Mouse (Mus musculus): Measurements from ENCODE around the gene Cd79a. TPM values are rescaled to one million over a fixed set of nuclear protein-coding genes. Genes with fewer than 3 reads are reported as not detected.

Cd79a gene
- 0.25 and 0.55 TPM in 2 replicates for polyA plus RNA-seq (2016; fragmentation: Nextera tagmentation; extraction: Ambion mirVana)

DNA sequence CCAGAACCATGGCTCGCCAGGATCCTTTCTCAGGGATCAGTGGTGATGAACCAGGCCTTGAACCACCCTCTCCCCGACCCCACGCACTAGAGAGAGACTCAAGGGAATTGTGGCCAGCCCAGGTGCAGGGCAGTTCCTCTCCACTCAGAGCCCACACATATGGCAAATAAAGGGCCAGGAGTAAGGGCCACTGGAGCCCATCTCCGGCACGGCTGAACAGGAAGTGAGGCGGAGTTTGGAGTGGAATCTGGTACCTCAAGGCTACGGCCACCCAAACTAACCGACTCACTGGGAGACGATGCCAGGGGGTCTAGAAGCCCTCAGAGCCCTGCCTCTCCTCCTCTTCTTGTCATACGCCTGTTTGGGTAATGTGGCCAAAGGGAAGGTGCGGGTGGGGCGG is at the start of gene Cd79a:
TSS of gene Cd79a (plus strand) at position 158 of the 400 bp plus-strand sequence.
- Histone ChIP-seq H3K4me3 (no peak within 1 kb of the TSS), H3K27me3 (ENCODE audit: poor library complexity, severe bottlenecking) (no peaks in the 10 kb centered on the region), H3K36me3 (replicated peaks) (peaks cover 5% of the 10 kb centered on the region; the same call in 1 of the 2 replicates), H3K4me1 (peaks cover 6% of the 10 kb centered on the region), H3K9me3 (no peaks in the 10 kb centered on the region), H3K27ac (no peak within 1 kb of the TSS)
- WGBS, result 80% methylated on average over 12 of the region's 12 CpGs
- no peak for DNase-seq (ENCODE audit: extremely low spot score, low spot score)

DNA sequence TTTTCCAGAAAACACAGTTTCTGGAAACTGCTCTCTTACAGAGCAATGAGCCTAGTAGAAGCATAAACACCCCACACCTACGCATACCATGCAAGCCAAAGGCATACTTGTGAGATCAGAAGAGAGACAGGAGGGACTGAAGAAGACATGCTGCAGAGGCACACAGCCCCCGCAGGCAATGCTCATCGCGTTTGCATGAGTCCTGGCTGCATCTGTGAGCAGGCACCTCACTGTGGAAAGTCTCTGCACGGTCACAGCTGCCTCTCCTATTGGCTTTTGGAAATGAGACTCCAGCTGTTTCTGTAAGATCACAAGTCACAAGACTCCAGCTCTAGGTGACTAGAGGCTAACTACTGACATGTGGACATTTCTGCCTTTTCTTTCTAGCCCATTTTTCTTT is 47.0 kb upstream of the Cd79a start:
- H3K9me3 ChIP-seq, result no peaks in the 10 kb centered on the region
- H3K4me1 ChIP-seq, result peaks cover 30% of the 10 kb centered on the region
- H3K4me3 ChIP-seq, result no peak overlapping the region
- no peak for DNase-seq (ENCODE audit: extremely low spot score, low spot score)
- H3K27me3 ChIP-seq (ENCODE audit: poor library complexity, severe bottlenecking), result no peaks in the 10 kb centered on the region
- H3K27ac ChIP-seq, result no peak overlapping the region
- H3K36me3 ChIP-seq (replicated peaks), result no peaks in the 10 kb centered on the region
- 34% methylated on average over 5 of the region's 5 CpGs for WGBS

DNA sequence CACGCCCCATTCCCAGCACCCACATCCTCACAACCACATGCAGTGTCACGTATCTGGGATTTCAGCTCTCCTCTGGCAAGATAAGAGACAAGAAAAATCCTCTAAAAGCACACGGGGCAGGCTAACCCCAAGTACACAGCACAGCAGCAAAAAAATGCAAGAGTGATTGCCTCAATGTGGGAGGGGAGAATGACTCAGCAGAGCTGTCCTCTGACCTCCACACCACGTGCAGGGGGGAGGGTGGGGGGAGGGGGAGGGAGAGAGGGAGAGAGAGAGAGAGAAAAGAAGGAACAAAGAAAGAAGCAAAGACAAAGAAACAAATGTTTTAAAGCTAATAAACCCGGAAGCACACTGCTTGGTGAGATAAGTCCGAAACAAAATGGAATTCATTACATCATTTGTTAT is 46.3 kb upstream of the Cd79a start:
- peaks cover 28% of the 10 kb centered on the region for H3K4me1 ChIP-seq
- no peaks in the 10 kb centered on the region for H3K27me3 ChIP-seq (ENCODE audit: poor library complexity, severe bottlenecking)
- no peak overlapping the region for H3K4me3 ChIP-seq
- H3K9me3 ChIP-seq, result no peaks in the 10 kb centered on the region
- no peaks in the 10 kb centered on the region for H3K36me3 ChIP-seq (replicated peaks)
- DNase-seq (ENCODE audit: extremely low spot score, low spot score), result no peak
- H3K27ac ChIP-seq, result 0 out of 2 replicates have a peak overlapping the region, but pooled peaks have one; percentile 52
- WGBS, result 42% methylated on average over 6 of the region's 6 CpGs

DNA sequence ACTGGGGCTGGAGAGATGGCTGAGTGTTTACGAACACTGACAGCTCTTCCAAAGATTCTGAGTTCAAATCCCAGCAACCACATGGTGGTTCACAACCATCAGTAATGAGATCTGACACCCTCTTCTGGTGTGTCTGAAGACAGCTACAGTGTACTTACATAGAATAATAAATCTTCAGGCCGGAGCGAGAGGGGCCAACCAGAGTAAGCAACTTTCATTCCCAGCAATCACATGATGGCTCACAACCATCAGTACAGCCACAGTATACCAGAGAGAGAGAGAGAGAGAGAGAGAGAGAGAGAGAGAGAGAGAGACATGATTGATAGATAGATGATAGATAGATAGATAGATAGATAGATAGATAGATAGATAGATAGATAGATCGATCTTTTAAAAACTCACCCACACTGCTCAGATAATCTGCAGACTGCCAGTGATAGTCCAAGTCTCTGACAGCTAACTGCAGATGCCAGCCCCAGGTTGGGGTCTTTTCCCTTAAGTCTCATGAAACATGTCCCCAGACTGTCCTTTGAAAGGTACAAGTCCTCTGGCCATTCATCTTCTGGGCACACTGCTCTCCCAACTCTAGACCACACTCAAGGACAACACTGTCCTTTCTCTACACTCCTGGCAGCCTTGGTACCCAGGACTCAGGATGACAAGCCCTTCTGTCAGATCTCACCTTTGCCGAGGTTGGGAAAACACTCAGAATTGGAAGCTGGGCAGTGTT is 45.4 kb upstream of the Cd79a start:
- Histone ChIP-seq H3K27me3 (ENCODE audit: poor library complexity, severe bottlenecking) (no peaks in the 10 kb centered on the region), H3K27ac (peak overlapping the region; percentile 52), H3K4me1 (peaks cover 24% of the 10 kb centered on the region), H3K36me3 (replicated peaks) (no peaks in the 10 kb centered on the region), H3K9me3 (no peaks in the 10 kb centered on the region), H3K4me3 (0 out of 2 replicates have a peak overlapping the region, but pooled peaks have one; percentile 12)
- DNase-seq (ENCODE audit: extremely low spot score, low spot score), result no peak
- whole genome bisulfite sequencing, result 92% methylated on average over 5 of the region's 5 CpGs

DNA sequence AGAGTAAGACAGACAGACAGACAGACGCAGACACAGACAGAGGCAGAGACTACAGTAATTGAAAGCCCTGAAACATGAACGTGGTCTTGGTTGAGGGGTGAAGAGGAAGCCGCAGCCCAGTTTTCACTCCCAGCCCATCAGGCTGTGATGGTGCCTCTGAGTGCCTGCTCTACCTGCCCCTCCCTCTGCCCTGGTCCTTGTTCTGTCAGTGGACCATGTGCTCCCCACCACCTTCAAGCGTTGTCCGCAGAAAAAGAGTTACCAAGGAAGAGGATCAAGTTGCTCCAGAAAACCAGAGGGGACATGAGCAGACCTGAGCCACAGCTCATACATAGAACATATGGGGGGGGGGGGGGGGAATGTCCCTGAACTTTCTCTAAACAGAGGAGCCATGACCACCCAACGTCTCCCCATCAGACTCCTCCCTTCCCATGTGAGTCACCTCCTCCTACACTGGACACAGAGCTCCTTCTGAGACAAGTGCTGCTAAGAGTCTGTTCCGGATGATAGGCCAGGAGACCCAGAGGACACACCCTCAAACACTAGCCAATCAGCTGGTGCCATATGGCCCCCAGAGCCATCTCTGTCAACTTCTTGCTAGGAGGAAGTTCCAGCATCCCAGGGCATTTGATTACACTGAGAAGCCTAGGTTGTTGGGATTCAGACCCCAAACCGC is 44.5 kb upstream of the Cd79a start:
- Histone ChIP-seq H3K27me3 (ENCODE audit: poor library complexity, severe bottlenecking) (no peaks in the 10 kb centered on the region), H3K9me3 (no peaks in the 10 kb centered on the region), H3K36me3 (replicated peaks) (no peaks in the 10 kb centered on the region), H3K27ac (peak overlapping the region; percentile 26; the same call in 1 of the 2 replicates), H3K4me1 (peaks cover 27% of the 10 kb centered on the region), H3K4me3 (no peak overlapping the region)
- 80% methylated on average over 8 of the region's 8 CpGs for WGBS
- DNase-seq (ENCODE audit: extremely low spot score, low spot score), result no peak

DNA sequence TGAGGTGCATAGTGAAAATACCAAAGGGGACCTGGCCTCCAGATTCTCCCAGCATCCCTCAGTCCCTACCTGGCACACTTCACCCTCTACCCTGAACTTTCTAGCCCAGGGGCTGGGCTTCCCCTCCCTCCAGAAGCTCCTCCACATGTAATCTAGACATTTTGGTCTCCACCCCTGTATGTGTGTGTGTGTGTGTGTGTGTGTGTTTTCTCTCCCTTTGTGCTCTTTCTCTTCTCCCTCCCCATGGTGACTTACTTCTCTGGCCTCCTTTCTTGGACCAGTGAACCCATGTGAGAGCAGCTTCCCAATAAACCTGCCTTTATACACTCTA is 44.0 kb upstream of the Cd79a start:
- Histone ChIP-seq H3K9me3 (no peaks in the 10 kb centered on the region), H3K27ac (peak overlapping the region; percentile 67; the same call in 1 of the 2 replicates), H3K36me3 (replicated peaks) (no peaks in the 10 kb centered on the region), H3K4me3 (no peak overlapping the region), H3K4me1 (peaks cover 27% of the 10 kb centered on the region), H3K27me3 (ENCODE audit: poor library complexity, severe bottlenecking) (no peaks in the 10 kb centered on the region)
- DNase-seq (ENCODE audit: extremely low spot score, low spot score), result no peak

DNA sequence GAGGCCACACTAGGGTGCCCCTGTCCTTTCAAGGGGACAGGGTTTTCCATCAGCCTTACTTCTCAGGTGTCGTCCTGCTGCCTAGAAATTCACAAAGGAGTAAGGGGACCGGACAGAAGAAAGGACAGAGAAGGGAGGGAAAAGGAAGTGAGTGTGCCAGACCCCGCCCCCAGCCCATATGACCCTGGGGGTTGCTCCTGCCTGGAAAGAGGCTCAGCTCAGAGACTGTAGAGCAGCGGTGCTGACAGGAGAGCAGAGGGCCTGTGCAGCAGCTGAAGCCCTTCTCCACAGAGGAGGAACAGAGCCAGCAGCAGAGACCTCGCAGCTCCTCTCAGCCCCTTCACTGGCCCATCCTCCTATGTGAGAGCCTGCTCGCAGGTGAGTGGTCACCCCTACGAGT is 43.5 kb upstream of the Cd79a start:
- Histone ChIP-seq H3K4me3 (no peak overlapping the region), H3K27ac (peak overlapping the region; percentile 67), H3K4me1 (peaks cover 27% of the 10 kb centered on the region), H3K36me3 (replicated peaks) (no peaks in the 10 kb centered on the region), H3K9me3 (no peaks in the 10 kb centered on the region), H3K27me3 (ENCODE audit: poor library complexity, severe bottlenecking) (no peaks in the 10 kb centered on the region)
- 40% methylated on average over 7 of the region's 7 CpGs for WGBS
- no peak for DNase-seq (ENCODE audit: extremely low spot score, low spot score)

DNA sequence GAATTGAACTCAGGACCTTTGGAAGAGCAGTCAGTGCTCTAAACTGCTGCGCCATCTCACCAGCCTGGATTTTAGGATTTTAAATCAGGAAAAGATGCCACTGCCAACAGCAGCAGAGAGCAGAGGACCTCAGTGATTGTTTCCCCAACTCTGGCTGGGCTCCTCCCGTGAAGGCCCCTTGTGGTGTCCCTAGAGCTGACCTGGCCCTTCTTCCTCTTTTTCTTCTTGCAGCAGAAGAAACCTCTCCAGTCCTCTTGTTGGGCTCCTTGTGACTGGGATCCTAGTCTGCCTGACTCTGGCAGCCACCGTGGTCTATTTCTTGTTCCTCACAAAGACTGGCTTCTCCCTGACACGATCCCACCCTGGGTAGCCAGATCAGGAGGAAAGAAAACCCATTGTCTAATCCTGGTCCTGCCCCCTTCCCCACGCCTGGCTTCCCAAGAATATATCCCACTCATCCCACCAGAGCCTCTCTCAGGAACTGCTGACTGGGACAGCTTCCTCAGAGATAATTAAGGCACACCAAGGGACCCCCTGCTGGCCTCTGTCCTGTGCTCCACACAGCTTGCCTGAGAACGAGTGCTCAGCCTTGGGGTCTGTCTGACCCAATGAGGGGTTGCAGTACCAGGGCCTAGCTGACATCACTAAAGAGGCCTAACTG is 40.6 kb upstream of the Cd79a start:
- 29% methylated on average over 6 of the region's 6 CpGs for WGBS
- Histone ChIP-seq H3K4me3 (no peak overlapping the region), H3K4me1 (peaks cover 19% of the 10 kb centered on the region), H3K9me3 (no peaks in the 10 kb centered on the region), H3K27me3 (ENCODE audit: poor library complexity, severe bottlenecking) (no peaks in the 10 kb centered on the region), H3K36me3 (replicated peaks) (no peaks in the 10 kb centered on the region), H3K27ac (peak overlapping the region; percentile 58)
- DNase-seq (ENCODE audit: extremely low spot score, low spot score), result no peak

DNA sequence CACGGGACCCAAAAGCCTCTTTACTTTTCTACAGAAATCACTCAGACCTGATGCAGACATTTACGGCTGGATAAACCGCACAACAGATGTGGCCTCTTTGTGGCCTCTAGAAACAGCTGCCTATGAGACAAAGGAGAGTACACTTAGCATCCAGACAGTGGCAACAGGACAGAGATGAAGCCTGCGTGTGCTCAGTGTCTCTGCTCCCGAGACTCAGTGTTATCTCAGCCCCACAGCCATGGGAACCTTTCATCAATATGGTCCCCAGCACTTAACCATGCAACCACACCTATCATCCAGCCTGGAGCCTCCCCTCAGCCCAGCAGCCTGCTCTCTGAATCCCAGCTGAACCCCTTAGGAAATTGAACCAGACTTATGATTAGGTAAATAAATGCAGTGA is 37.9 kb upstream of the Cd79a start:
- Histone ChIP-seq H3K27ac (no peak overlapping the region), H3K36me3 (replicated peaks) (no peaks in the 10 kb centered on the region), H3K9me3 (0 out of 2 replicates have a peak, but pooled peaks cover 2% of the 10 kb centered on the region), H3K4me3 (no peak overlapping the region), H3K4me1 (peaks cover 10% of the 10 kb centered on the region), H3K27me3 (ENCODE audit: poor library complexity, severe bottlenecking) (no peaks in the 10 kb centered on the region)
- no peak for DNase-seq (ENCODE audit: extremely low spot score, low spot score)
- WGBS, result 80% methylated on average over 5 of the region's 5 CpGs

DNA sequence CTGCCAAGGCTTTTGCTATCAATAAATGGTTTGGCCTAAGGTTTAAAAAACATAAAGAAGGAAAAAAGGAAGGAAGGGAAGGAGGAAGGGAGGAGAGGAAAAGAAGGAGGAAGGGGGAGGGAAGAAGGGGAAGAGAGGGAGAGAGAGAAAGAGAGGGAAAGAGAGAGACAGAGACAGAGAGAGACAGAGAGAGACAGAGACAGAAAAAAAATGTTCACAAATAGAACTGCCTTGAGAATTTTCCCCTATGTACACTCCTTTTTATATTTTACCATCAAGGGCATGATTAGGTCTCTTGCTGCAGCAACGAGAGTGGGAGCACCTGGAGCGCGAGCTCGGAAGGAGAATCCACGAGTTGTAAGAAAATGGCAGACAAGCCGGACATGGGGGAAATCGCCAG is 35.3 kb upstream of the Cd79a start, which contains the start of gene Gm9844:
TSS of gene Gm9844 (plus strand) at position 301 of the 400 bp plus-strand sequence.
- Histone ChIP-seq H3K27ac (no peak within 1 kb of the TSS), H3K27me3 (ENCODE audit: poor library complexity, severe bottlenecking) (no peaks in the 10 kb centered on the region; the same call in 1 of the 2 replicates), H3K4me3 (no peak within 1 kb of the TSS), H3K9me3 (0 out of 2 replicates have a peak, but pooled peaks cover 2% of the 10 kb centered on the region), H3K36me3 (replicated peaks) (no peaks in the 10 kb centered on the region), H3K4me1 (peaks cover 8% of the 10 kb centered on the region)
- WGBS, result 94% methylated on average over 7 of the region's 7 CpGs
- DNase-seq (ENCODE audit: extremely low spot score, low spot score), result no peak

DNA sequence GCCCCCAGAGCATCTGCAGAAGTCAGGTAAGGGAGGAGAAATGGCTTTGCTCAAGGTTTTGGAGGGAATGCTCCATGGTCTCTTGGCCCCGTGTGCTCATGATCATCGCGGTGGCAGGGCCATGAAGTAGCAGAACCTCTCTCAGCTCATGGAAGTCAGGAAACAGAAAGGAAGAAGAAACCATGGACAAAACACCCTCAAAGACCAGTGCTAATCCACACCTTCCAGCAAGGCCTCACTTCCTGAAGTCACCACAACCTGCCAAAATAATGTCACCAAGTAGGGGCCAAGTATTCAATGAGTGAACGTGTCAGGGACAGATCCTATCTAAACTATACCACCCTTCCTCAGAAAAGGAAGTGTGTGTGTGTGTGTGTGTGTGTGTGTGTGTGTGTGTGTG is 34.3 kb upstream of the Cd79a start:
- 89% methylated on average over 4 of the region's 4 CpGs for WGBS
- H3K4me3 ChIP-seq, result no peak overlapping the region
- DNase-seq (ENCODE audit: extremely low spot score, low spot score), result no peak
- H3K27ac ChIP-seq, result no peak overlapping the region
- no peaks in the 10 kb centered on the region for H3K36me3 ChIP-seq (replicated peaks)
- 0 out of 2 replicates have a peak, but pooled peaks cover 2% of the 10 kb centered on the region for H3K9me3 ChIP-seq
- peaks cover 6% of the 10 kb centered on the region; the same call in 1 of the 2 replicates for H3K4me1 ChIP-seq
- H3K27me3 ChIP-seq (ENCODE audit: poor library complexity, severe bottlenecking), result no peaks in the 10 kb centered on the region; the same call in 1 of the 2 replicates

DNA sequence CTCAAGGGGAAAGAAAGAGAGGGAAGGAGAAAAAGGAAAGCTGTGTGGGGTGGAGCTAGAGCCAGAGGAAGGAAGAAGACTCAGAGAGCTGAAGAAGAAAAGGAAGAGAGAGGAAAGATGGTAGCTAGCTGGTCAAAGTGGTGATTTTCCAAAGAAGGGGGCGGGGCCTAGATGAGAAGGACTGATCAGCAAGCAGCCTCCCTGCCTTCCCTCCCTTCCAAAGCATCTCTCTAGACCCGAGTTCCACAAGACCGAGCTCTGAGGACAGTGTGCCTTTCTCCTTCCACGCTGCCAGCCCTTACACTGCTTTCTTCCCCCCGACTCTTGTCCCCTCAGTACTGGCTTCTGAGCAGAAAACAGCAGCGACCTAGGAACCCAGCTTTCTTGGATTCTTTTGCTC is 33.0 kb upstream of the Cd79a start:
- 28% methylated on average over 6 of the region's 6 CpGs for WGBS

More for the DNA sequence above, 33.0 kb upstream of the Cd79a start:
- no peak overlapping the region for H3K27ac ChIP-seq
- no peaks in the 10 kb centered on the region for H3K36me3 ChIP-seq (replicated peaks)
- H3K9me3 ChIP-seq, result 0 out of 2 replicates have a peak, but pooled peaks cover 2% of the 10 kb centered on the region
- H3K4me1 ChIP-seq, result peaks cover 10% of the 10 kb centered on the region
- no peak for DNase-seq (ENCODE audit: extremely low spot score, low spot score)
- H3K4me3 ChIP-seq, result no peak overlapping the region
- H3K27me3 ChIP-seq (ENCODE audit: poor library complexity, severe bottlenecking), result peaks cover 7% of the 10 kb centered on the region
